Mouse (Mus musculus) forebrain, embryonic 14.5 days (tissue): ENCODE data around the gene Mapk8ip3. TPM values are rescaled to one million over a fixed set of nuclear protein-coding genes. Genes with fewer than 3 reads are reported as not detected.
A peak's percentile ranks its signal among the peaks of the same experiment; 100 is the strongest.

Source experiments
- ATAC-seq: fragments of 200-750 bp; cut with Nextera tagmentation; 2 replicates; pipeline ENCODE4 v1.8.0; 2017; ENCODE audit warnings: mild to moderate bottlenecking, moderate library complexity
- DNase-seq: peaks from one replicate; pipeline ENCODE4 v3.0.0-alpha.2; 2015; ENCODE audit warnings: low spot score
- H3K27ac ChIP-seq: fragments of 300-500 bp; sonication (generic); 2 replicates; pipeline ENCODE4 v1.5.1; 2014; ENCODE audit warnings: low read depth, mild to moderate bottlenecking, control low read depth, low read length, moderate library complexity
- H3K27me3 ChIP-seq: fragments of 300-500 bp; sonication (generic); replicated peaks from 2 replicates; pipeline ENCODE4 v1.6.1; 2014; ENCODE audit warnings: low read length, control low read depth, mixed read lengths; ENCODE audit not compliant: control insufficient read depth, insufficient read depth
- H3K36me3 ChIP-seq: fragments of 300-500 bp; sonication (generic); 2 replicates; pipeline ENCODE4 v1.6.1; 2014; ENCODE audit warnings: low read length, control low read depth; ENCODE audit not compliant: control insufficient read depth, insufficient read depth
- H3K4me1 ChIP-seq: fragments of 300-500 bp; sonication (generic); 2 replicates; pipeline ENCODE4 v1.6.1; 2014; ENCODE audit warnings: antibody characterized with exemption, low read length, control low read depth; ENCODE audit not compliant: control insufficient read depth, insufficient read depth
- H3K4me2 ChIP-seq: fragments of 300-500 bp; sonication (generic); 2 replicates; pipeline ENCODE4 v1.6.1; 2014; ENCODE audit warnings: mild to moderate bottlenecking, control low read depth, low read length
- H3K4me3 ChIP-seq: fragments of 300-500 bp; sonication (generic); 2 replicates; pipeline ENCODE4 v1.5.1; 2014; ENCODE audit warnings: low read depth, low read length, control low read depth
- H3K9ac ChIP-seq: fragments of 300-500 bp; sonication (generic); 2 replicates; pipeline ENCODE4 v1.6.1; 2014; ENCODE audit warnings: mild to moderate bottlenecking, low read length, control low read depth, moderate library complexity
- H3K9me3 ChIP-seq: fragments of 300-500 bp; sonication (generic); replicated peaks from 2 replicates; pipeline ENCODE4 v1.6.1; 2016; ENCODE audit warnings: low read length, control low read depth, mixed read lengths; ENCODE audit not compliant: control insufficient read depth
- WGBS: fragments of 180-500 bp; shearing (Covaris S2); extraction: QIAGEN DNeasy Blood & Tissue Kit; methylation state at CpG from one replicate; pipeline ENCODE4 v1.1.7; 2014; 5-methylcytosine and 5-hydroxymethylcytosine counted together
- polyA plus RNA-seq: library from polyadenylated mRNA; unstranded; fragments of >200 nt; fragmentation: Nextera tagmentation; extraction: Ambion mirVana; gene quantifications from 2 replicates; pipeline ENCODE4 v1.2.1, GENCODE M21; 2014

Gene Mapk8ip3
- polyA plus RNA-seq, 1 experiment from 2014 or later = 49.9 TPM

GRCm38 (mm10) chr17:24881738-24882440 lies 54.9 kb downstream of the Mapk8ip3 start:
- ATAC-seq = no peak
- Histone ChIP-seq H3K27me3 (no peaks in the 10 kb centered on the region), H3K4me3 (no peak overlapping the region), H3K4me2 (no peak overlapping the region), H3K27ac (no peak overlapping the region), H3K9ac (no peak overlapping the region), H3K9me3 (no peaks in the 10 kb centered on the region), H3K36me3 (peaks cover 23% of the 10 kb centered on the region; the same call in 1 of the 2 replicates), H3K4me1 (peaks cover 6% of the 10 kb centered on the region; the same call in 1 of the 2 replicates)
- peak; percentile 18 for DNase-seq
- WGBS = 45% methylated on average over 7 of the region's 7 CpGs

GRCm38 (mm10) chr17:24878531-24878930 lies 58.2 kb downstream of the Mapk8ip3 start:
- Histone ChIP-seq H3K4me2 (no peak overlapping the region), H3K4me1 (no peaks in the 10 kb centered on the region), H3K27me3 (no peaks in the 10 kb centered on the region), H3K27ac (no peak overlapping the region), H3K4me3 (no peak overlapping the region), H3K36me3 (peaks cover 12% of the 10 kb centered on the region; the same call in 1 of the 2 replicates), H3K9ac (no peak overlapping the region), H3K9me3 (no peaks in the 10 kb centered on the region)
- no peak for DNase-seq
- WGBS = 68% methylated on average over 8 of the region's 8 CpGs
- no peak for ATAC-seq

GRCm38 (mm10) chr17:24878117-24878397 lies 58.7 kb downstream of the Mapk8ip3 start:
- peaks cover 7% of the 10 kb centered on the region; the same call in 1 of the 2 replicates for H3K36me3 ChIP-seq
- no peak overlapping the region for H3K27ac ChIP-seq
- WGBS = 44% methylated on average over 5 of the region's 5 CpGs
- H3K4me1 ChIP-seq = no peaks in the 10 kb centered on the region
- H3K9me3 ChIP-seq = no peaks in the 10 kb centered on the region
- H3K9ac ChIP-seq = no peak overlapping the region
- DNase-seq (no peak), ATAC-seq (no peak)
- H3K4me2 ChIP-seq = no peak overlapping the region
- H3K4me3 ChIP-seq = no peak overlapping the region
- no peaks in the 10 kb centered on the region for H3K27me3 ChIP-seq

GRCm38 (mm10) chr17:24877336-24878116 lies 59.3 kb downstream of the Mapk8ip3 start:
- Histone ChIP-seq H3K9me3 (no peaks in the 10 kb centered on the region), H3K4me2 (no peak overlapping the region), H3K4me1 (no peaks in the 10 kb centered on the region), H3K4me3 (no peak overlapping the region), H3K27me3 (no peaks in the 10 kb centered on the region), H3K9ac (no peak overlapping the region), H3K36me3 (0 out of 2 replicates have a peak, but pooled peaks cover 2% of the 10 kb centered on the region), H3K27ac (no peak overlapping the region)
- 68% methylated on average over 10 of the region's 10 CpGs for WGBS
- DNase-seq (no peak), ATAC-seq (no peak)

- DNase-seq (no peak), ATAC-seq (no peak)
- no peak overlapping the region for H3K4me3 ChIP-seq
- H3K4me1 ChIP-seq = no peaks in the 10 kb centered on the region
- H3K27me3 ChIP-seq = no peaks in the 10 kb centered on the region
- no peak overlapping the region for H3K27ac ChIP-seq
- no peak overlapping the region for H3K9ac ChIP-seq
- no peak overlapping the region for H3K4me2 ChIP-seq
- no peaks in the 10 kb centered on the region for H3K36me3 ChIP-seq
- 84% methylated on average over 8 of the region's 8 CpGs for WGBS
- H3K9me3 ChIP-seq = no peaks in the 10 kb centered on the region
Measured at GRCm38 (mm10) chr17:24874989-24875388, 61.8 kb downstream of the Mapk8ip3 start.

- H3K4me2 ChIP-seq = no peak overlapping the region
- WGBS = 80% methylated on average over 1 of the region's 1 CpGs
- DNase-seq (no peak), ATAC-seq (no peak)
- no peak overlapping the region for H3K4me3 ChIP-seq
- no peak overlapping the region for H3K27ac ChIP-seq
- no peaks in the 10 kb centered on the region for H3K4me1 ChIP-seq
- H3K9me3 ChIP-seq = no peaks in the 10 kb centered on the region
- H3K27me3 ChIP-seq = no peaks in the 10 kb centered on the region
- no peak overlapping the region for H3K9ac ChIP-seq
- H3K36me3 ChIP-seq = no peaks in the 10 kb centered on the region
Measured at GRCm38 (mm10) chr17:24874405-24874745, 62.4 kb downstream of the Mapk8ip3 start.

GRCm38 (mm10) chr17:24873695-24874404 lies 62.9 kb downstream of the Mapk8ip3 start:
- Histone ChIP-seq H3K4me1 (no peaks in the 10 kb centered on the region), H3K4me3 (no peak overlapping the region), H3K27me3 (no peaks in the 10 kb centered on the region), H3K36me3 (no peaks in the 10 kb centered on the region), H3K27ac (no peak overlapping the region), H3K9ac (no peak overlapping the region), H3K9me3 (no peaks in the 10 kb centered on the region), H3K4me2 (no peak overlapping the region)
- WGBS = 49% methylated on average over 4 of the region's 4 CpGs
- DNase-seq (no peak), ATAC-seq (no peak)

GRCm38 (mm10) chr17:24867914-24868313 lies 68.9 kb downstream of the Mapk8ip3 start:
- Histone ChIP-seq H3K4me2 (no peak overlapping the region), H3K4me1 (no peaks in the 10 kb centered on the region), H3K27me3 (no peaks in the 10 kb centered on the region), H3K4me3 (no peak overlapping the region), H3K36me3 (peaks cover 4% of the 10 kb centered on the region; the same call in 1 of the 2 replicates), H3K9me3 (no peaks in the 10 kb centered on the region), H3K27ac (no peak overlapping the region), H3K9ac (no peak overlapping the region)
- DNase-seq (no peak), ATAC-seq (no peak)
- 96% methylated on average over 10 of the region's 10 CpGs for WGBS

- no peak within 1 kb of the TSS for H3K4me3 ChIP-seq
- no peak within 1 kb of the TSS for H3K9ac ChIP-seq
- no peak within 1 kb of the TSS for H3K27ac ChIP-seq
- 90% methylated on average over 8 of the region's 8 CpGs for WGBS
- H3K9me3 ChIP-seq = no peaks in the 10 kb centered on the region
- no peak for ATAC-seq
- no peak within 1 kb of the TSS for H3K4me2 ChIP-seq
- H3K4me1 ChIP-seq = no peaks in the 10 kb centered on the region
- no peaks in the 10 kb centered on the region for H3K27me3 ChIP-seq
- DNase-seq = no peak
- H3K36me3 ChIP-seq = peaks cover 19% of the 10 kb centered on the region
Measured at GRCm38 (mm10) chr17:24865776-24866175, 71.0 kb downstream of the Mapk8ip3 start, which contains the start of gene Igfals. TSS of gene Igfals (plus strand) at chr17:24865997.
